Mouse (Mus musculus): ENCODE data around the gene Pfkp. TPM values are rescaled to one million over a fixed set of nuclear protein-coding genes. Genes with fewer than 3 reads are reported as not detected.

Pfkp gene
- polyA plus RNA-seq, 1 experiment from 2014 or later: 170 TPM

DNA sequence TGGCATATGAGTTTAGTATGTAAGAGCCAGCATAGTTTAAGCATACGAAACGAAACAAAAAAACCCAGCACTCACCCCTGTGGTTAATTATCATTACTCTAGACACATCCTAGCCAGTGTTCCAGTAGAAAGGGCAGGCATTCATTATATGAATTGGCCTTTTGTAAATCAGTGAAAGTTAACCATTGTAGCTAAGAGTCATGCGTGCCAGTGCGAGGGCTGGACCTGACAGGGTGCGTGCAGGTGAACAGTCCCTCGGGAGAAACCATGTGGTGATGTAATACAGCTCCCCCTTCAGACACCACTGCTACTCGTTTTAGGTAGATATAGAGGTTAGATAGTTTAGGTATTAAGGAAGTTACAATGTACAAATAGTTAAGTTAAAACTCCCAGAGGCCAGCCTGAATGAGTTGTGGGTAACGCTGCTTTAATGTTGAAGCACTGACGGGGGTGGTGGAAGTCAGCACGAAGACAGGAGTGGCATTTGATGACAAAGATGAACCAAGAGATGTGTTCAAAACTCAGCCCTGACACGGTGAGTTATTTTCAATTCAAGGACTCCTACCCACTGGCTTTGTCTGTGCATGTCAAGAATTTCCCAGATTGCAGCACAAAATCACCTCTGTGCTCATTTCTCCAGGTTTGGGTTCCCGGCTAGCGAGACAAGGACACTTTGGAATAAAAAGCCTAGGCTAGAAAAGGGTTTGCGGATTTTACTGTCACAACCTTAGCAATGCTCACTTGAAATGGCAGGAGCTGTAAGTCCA, 19.4 kb downstream of the Pfkp start:
- Histone ChIP-seq H3K4me3 (no peak overlapping the region), H3K4me2 (0 out of 2 replicates have a peak overlapping the region, but pooled peaks have one; percentile 16), H3K9me3 (no peaks in the 10 kb centered on the region), H3K4me1 (peaks cover 83% of the 10 kb centered on the region), H3K36me3 (peaks cover 5% of the 10 kb centered on the region), H3K27me3 (replicated peaks) (no peaks in the 10 kb centered on the region), H3K27ac (replicated peaks) (peak overlapping the region; percentile 55), H3K9ac (no peak overlapping the region; the same call in 1 of the 2 replicates)
- WGBS: 79% methylated on average over 14 of the region's 14 CpGs
- ATAC-seq (ENCODE audit: extremely low read depth, insufficient number of reproducible peaks, low FRiP score, low TSS enrichment): no peak

- 81% methylated on average over 3 of the region's 3 CpGs for WGBS
- no peak overlapping the region for H3K4me2 ChIP-seq
- peaks cover 6% of the 10 kb centered on the region for H3K36me3 ChIP-seq
- no peaks in the 10 kb centered on the region for H3K9me3 ChIP-seq
- H3K27me3 ChIP-seq (replicated peaks): no peaks in the 10 kb centered on the region
- H3K4me1 ChIP-seq: peaks cover 77% of the 10 kb centered on the region
- no peak overlapping the region for H3K27ac ChIP-seq (replicated peaks)
- H3K4me3 ChIP-seq: no peak overlapping the region
- H3K9ac ChIP-seq: no peak overlapping the region
- ATAC-seq (ENCODE audit: extremely low read depth, insufficient number of reproducible peaks, low FRiP score, low TSS enrichment): no peak
These were observed 20.3 kb downstream of the Pfkp start for GRCm38 (mm10) chr13:6628261-6628660.

DNA sequence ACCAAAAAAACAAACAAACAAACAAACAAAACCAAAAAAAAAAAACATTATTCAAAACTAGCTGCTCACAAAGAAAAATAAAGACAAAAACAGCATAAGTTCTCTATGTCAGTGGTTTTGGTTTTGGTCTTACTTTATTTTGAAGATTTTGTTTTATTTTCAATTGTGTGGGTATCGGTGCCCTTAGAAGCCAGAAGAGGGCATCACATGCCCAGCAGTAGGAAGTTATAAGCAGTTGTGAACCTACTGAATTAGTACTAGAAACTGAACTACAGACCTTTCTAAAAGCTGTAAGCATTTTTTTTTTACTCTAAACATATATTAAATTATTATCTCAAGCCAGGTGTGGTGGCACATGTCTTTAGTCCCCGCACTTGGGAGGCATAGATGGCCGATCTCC, 21.2 kb downstream of the Pfkp start:
- ATAC-seq (ENCODE audit: extremely low read depth, insufficient number of reproducible peaks, low FRiP score, low TSS enrichment): no peak
- 89% methylated on average over 3 of the region's 3 CpGs for WGBS
- Histone ChIP-seq H3K4me2 (no peak overlapping the region), H3K9ac (no peak overlapping the region), H3K36me3 (peaks cover 15% of the 10 kb centered on the region), H3K9me3 (no peaks in the 10 kb centered on the region), H3K4me1 (peaks cover 68% of the 10 kb centered on the region), H3K27ac (replicated peaks) (no peak overlapping the region), H3K27me3 (replicated peaks) (no peaks in the 10 kb centered on the region), H3K4me3 (no peak overlapping the region)

GRCm38 (mm10) chr13:6626508-6627114, 22.0 kb downstream of the Pfkp start:
- H3K4me3 ChIP-seq: no peak overlapping the region
- ATAC-seq (ENCODE audit: extremely low read depth, insufficient number of reproducible peaks, low FRiP score, low TSS enrichment): no peak
- H3K36me3 ChIP-seq: peaks cover 22% of the 10 kb centered on the region
- 62% methylated on average over 4 of the region's 4 CpGs for WGBS
- H3K27me3 ChIP-seq (replicated peaks): no peaks in the 10 kb centered on the region
- H3K4me1 ChIP-seq: peaks cover 61% of the 10 kb centered on the region
- peak overlapping the region; percentile 17; the same call in 1 of the 2 replicates for H3K27ac ChIP-seq (replicated peaks)
- H3K9ac ChIP-seq: no peak overlapping the region
- H3K9me3 ChIP-seq: no peaks in the 10 kb centered on the region
- no peak overlapping the region for H3K4me2 ChIP-seq

DNA sequence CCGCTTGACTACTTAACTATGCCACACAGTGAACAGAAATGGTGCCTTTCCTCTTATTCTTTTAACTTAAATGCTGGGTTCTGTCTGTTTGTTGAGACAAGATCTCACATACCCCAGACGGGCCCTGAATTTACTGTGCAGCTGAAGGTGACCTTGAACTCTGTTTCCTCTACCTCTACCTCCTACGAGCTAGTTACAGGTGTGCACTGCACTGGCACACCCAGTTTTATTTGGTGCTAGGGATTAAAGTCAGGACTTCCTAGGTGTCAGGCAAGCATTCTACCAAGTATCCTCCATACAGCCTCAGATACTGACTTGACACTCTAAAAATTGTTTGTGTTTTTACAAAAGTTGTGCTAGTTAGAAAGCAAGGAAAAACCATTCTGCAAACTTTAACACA, 22.6 kb downstream of the Pfkp start:
- Histone ChIP-seq H3K9ac (no peak overlapping the region), H3K27me3 (replicated peaks) (no peaks in the 10 kb centered on the region), H3K36me3 (peaks cover 28% of the 10 kb centered on the region), H3K27ac (replicated peaks) (0 out of 2 replicates have a peak overlapping the region, but pooled peaks have one; percentile 17), H3K4me3 (no peak overlapping the region), H3K9me3 (no peaks in the 10 kb centered on the region), H3K4me1 (peaks cover 54% of the 10 kb centered on the region), H3K4me2 (no peak overlapping the region)
- WGBS: 62% methylated on average over 3 of the region's 3 CpGs
- ATAC-seq (ENCODE audit: extremely low read depth, insufficient number of reproducible peaks, low FRiP score, low TSS enrichment): no peak

- Histone ChIP-seq H3K9ac (no peak overlapping the region), H3K4me3 (no peak overlapping the region), H3K4me2 (no peak overlapping the region), H3K27me3 (replicated peaks) (no peaks in the 10 kb centered on the region), H3K4me1 (peaks cover 41% of the 10 kb centered on the region), H3K9me3 (no peaks in the 10 kb centered on the region), H3K27ac (replicated peaks) (no peak overlapping the region), H3K36me3 (peaks cover 41% of the 10 kb centered on the region)
- ATAC-seq (ENCODE audit: extremely low read depth, insufficient number of reproducible peaks, low FRiP score, low TSS enrichment): no peak
- WGBS: 38% methylated on average over 2 of the region's 2 CpGs
These were observed 24.0 kb downstream of the Pfkp start for GRCm38 (mm10) chr13:6624604-6625003.

DNA sequence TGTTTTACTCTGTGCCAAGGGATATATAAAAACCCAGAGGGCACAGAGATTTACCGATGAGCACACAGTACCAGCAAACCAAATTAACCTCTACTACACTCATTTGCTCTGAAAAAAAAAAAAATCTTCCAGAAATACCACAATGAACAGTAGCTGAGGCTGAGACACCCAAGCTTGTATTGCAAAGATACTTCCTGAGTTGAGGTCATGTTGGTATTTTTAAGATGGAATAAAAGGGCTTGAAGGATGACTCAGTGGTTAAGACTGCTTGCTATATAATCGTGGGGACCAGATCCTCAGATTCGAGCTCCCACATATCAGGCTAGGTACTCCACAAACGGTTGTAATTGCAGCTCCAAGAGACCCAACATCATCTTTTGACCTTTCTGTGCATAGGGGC, 24.5 kb downstream of the Pfkp start:
- no peaks in the 10 kb centered on the region for H3K9me3 ChIP-seq
- peaks cover 46% of the 10 kb centered on the region for H3K36me3 ChIP-seq
- H3K4me2 ChIP-seq: no peak overlapping the region
- H3K27ac ChIP-seq (replicated peaks): no peak overlapping the region
- H3K9ac ChIP-seq: no peak overlapping the region
- 54% methylated on average over 4 of the region's 4 CpGs for WGBS
- ATAC-seq (ENCODE audit: extremely low read depth, insufficient number of reproducible peaks, low FRiP score, low TSS enrichment): no peak
- H3K4me1 ChIP-seq: peaks cover 36% of the 10 kb centered on the region
- H3K27me3 ChIP-seq (replicated peaks): no peaks in the 10 kb centered on the region
- H3K4me3 ChIP-seq: no peak overlapping the region

GRCm38 (mm10) chr13:6621831-6622230, 26.7 kb downstream of the Pfkp start:
- peaks cover 29% of the 10 kb centered on the region for H3K4me1 ChIP-seq
- H3K9ac ChIP-seq: no peak overlapping the region
- no peaks in the 10 kb centered on the region for H3K9me3 ChIP-seq
- H3K36me3 ChIP-seq: peaks cover 67% of the 10 kb centered on the region
- H3K27me3 ChIP-seq (replicated peaks): no peaks in the 10 kb centered on the region
- WGBS: 89% methylated on average over 20 of the region's 20 CpGs
- H3K27ac ChIP-seq (replicated peaks): no peak overlapping the region
- ATAC-seq (ENCODE audit: extremely low read depth, insufficient number of reproducible peaks, low FRiP score, low TSS enrichment): no peak
- H3K4me2 ChIP-seq: no peak overlapping the region
- no peak overlapping the region for H3K4me3 ChIP-seq

DNA sequence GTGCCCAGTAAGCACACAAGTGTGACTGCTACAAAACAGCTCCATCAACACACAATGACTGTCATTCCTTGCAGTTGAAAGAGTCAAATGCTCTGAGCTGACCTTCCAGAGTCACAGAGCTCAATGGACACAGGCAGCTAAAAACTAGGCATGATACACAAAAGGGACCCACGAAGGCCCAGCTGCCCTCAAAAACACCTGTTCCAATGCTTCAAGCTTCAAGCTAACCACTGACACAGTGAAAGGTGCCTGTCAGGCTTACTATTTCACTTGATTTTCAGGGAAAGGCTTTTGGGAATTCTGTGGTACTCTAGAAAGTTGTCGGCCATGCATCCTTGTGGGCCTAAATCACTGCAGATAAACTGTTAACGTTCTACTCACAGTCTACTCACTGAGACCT, 28.3 kb downstream of the Pfkp start:
- H3K27ac ChIP-seq (replicated peaks): no peak overlapping the region
- H3K9ac ChIP-seq: no peak overlapping the region
- peaks cover 83% of the 10 kb centered on the region for H3K36me3 ChIP-seq
- H3K9me3 ChIP-seq: no peaks in the 10 kb centered on the region
- ATAC-seq (ENCODE audit: extremely low read depth, insufficient number of reproducible peaks, low FRiP score, low TSS enrichment): no peak
- no peaks in the 10 kb centered on the region for H3K27me3 ChIP-seq (replicated peaks)
- no peak overlapping the region for H3K4me3 ChIP-seq
- WGBS: 79% methylated on average over 3 of the region's 3 CpGs
- peaks cover 13% of the 10 kb centered on the region for H3K4me1 ChIP-seq
- no peak overlapping the region for H3K4me2 ChIP-seq

GRCm38 (mm10) chr13:6618711-6619110, 29.9 kb downstream of the Pfkp start:
- no peaks in the 10 kb centered on the region for H3K27me3 ChIP-seq (replicated peaks)
- no peaks in the 10 kb centered on the region for H3K4me1 ChIP-seq
- no peak overlapping the region for H3K4me2 ChIP-seq
- peaks cover 93% of the 10 kb centered on the region for H3K36me3 ChIP-seq
- no peak overlapping the region for H3K27ac ChIP-seq (replicated peaks)
- H3K4me3 ChIP-seq: no peak overlapping the region
- ATAC-seq (ENCODE audit: extremely low read depth, insufficient number of reproducible peaks, low FRiP score, low TSS enrichment): no peak
- no peaks in the 10 kb centered on the region for H3K9me3 ChIP-seq
- H3K9ac ChIP-seq: no peak overlapping the region
- WGBS: 87% methylated on average over 3 of the region's 3 CpGs

- no peak overlapping the region for H3K9ac ChIP-seq
- peaks cover 58% of the 10 kb centered on the region for H3K36me3 ChIP-seq
- no peaks in the 10 kb centered on the region for H3K9me3 ChIP-seq
- H3K4me1 ChIP-seq: no peaks in the 10 kb centered on the region
- H3K4me3 ChIP-seq: no peak overlapping the region
- H3K27ac ChIP-seq (replicated peaks): no peak overlapping the region
- no peak overlapping the region for H3K4me2 ChIP-seq
- 81% methylated on average over 5 of the region's 5 CpGs for WGBS
- no peaks in the 10 kb centered on the region for H3K27me3 ChIP-seq (replicated peaks)
- ATAC-seq (ENCODE audit: extremely low read depth, insufficient number of reproducible peaks, low FRiP score, low TSS enrichment): no peak; the same call in 1 of the 2 replicates
These were observed 34.7 kb downstream of the Pfkp start for GRCm38 (mm10) chr13:6613690-6614445.

All from heart, embryonic 13.5 days (tissue).